Mouse (Mus musculus) heart, postnatal 10 days (tissue): Measurements from ENCODE around the gene Olfr224. TPM values are rescaled to one million over a fixed set of nuclear protein-coding genes. Genes with fewer than 3 reads are reported as not detected.

Source experiments
- DNase-seq, 2 experiments: peaks; one replicate each; pipeline ENCODE4 v3.0.0; 2021
- intact Hi-C: fragments of 180-260 bp; cut with DNase I; formaldehyde crosslinking; loops from one replicate; pipeline ENCODE4 v1.15.1; 2025
- total RNA-seq, 2 experiments: library from RNA; stranded (reverse); gene quantifications; 2 replicates each; pipeline ENCODE4 v1.2.3; 2021

Gene Olfr224
- not detected for total RNA-seq

GRCm38 (mm10) chr11:58570405-58570804 lies at the start of gene Olfr224:
Gene Olfr224 (minus strand): TSS chr11:58570553.
- intact Hi-C loops, result no loop called here

GRCm38 (mm10) chr11:58618793-58619192 lies 48.4 kb upstream of the Olfr224 start:
- no peak for DNase-seq
- intact Hi-C loops, result no loop called here

More at GRCm38 (mm10) chr11:58570405-58570804, at the start of gene Olfr224:
- peak; percentile 27 to 49 for DNase-seq

GRCm38 (mm10) chr11:58618369-58618768 lies 48.0 kb upstream of the Olfr224 start:
- intact Hi-C loops, result no loop called here
- DNase-seq, result no peak

- no peak for DNase-seq
- intact Hi-C loops, result no loop called here
These were observed 45.6 kb upstream of the Olfr224 start, which contains the start of gene 2210407C18Rik for GRCm38 (mm10) chr11:58615975-58616374. Gene 2210407C18Rik (minus strand): TSS chr11:58616075.

- intact Hi-C loops, result no loop called here
- no peak for DNase-seq
These were observed 44.2 kb upstream of the Olfr224 start for GRCm38 (mm10) chr11:58614526-58614925.

GRCm38 (mm10) chr11:58613359-58613758 lies 43.0 kb upstream of the Olfr224 start:
- no peak for DNase-seq
- intact Hi-C loops, result no loop called here

- intact Hi-C loops, result no loop called here
- DNase-seq, result no peak
These were observed 36.7 kb upstream of the Olfr224 start for GRCm38 (mm10) chr11:58607030-58607429.

- intact Hi-C loops, result no loop called here
These were observed 36.0 kb upstream of the Olfr224 start for GRCm38 (mm10) chr11:58606177-58606919.

GRCm38 (mm10) chr11:58605228-58605627 lies 34.9 kb upstream of the Olfr224 start:
- intact Hi-C loops, result no loop called here
- no peak for DNase-seq

More at GRCm38 (mm10) chr11:58606177-58606919, 36.0 kb upstream of the Olfr224 start:
- no peak for DNase-seq

- DNase-seq, result no peak
These were observed 34.3 kb upstream of the Olfr224 start for GRCm38 (mm10) chr11:58604688-58605087.

GRCm38 (mm10) chr11:58602800-58603560 lies 32.6 kb upstream of the Olfr224 start:
- DNase-seq, result no peak
- intact Hi-C loops, result no loop called here

More at GRCm38 (mm10) chr11:58604688-58605087, 34.3 kb upstream of the Olfr224 start:
- intact Hi-C loops, result no loop called here

GRCm38 (mm10) chr11:58602062-58602461 lies 31.7 kb upstream of the Olfr224 start:
- DNase-seq, result no peak
- intact Hi-C loops, result no loop called here

- DNase-seq, result no peak
- intact Hi-C loops, result no loop called here
These were observed 27.5 kb upstream of the Olfr224 start for GRCm38 (mm10) chr11:58597837-58598236.

GRCm38 (mm10) chr11:58594814-58595213 lies 24.5 kb upstream of the Olfr224 start, which contains the start of gene Olfr324:
Gene Olfr324 (plus strand): TSS chr11:58595114.
- DNase-seq, result no peak
- intact Hi-C loops, result no loop called here

- intact Hi-C loops, result loop anchor here (2.0 to 5.0 kb wide), 3 partner anchors 186 to 351 kb away; no protein-coding TSS in a partner anchor
- DNase-seq, result no peak
These were observed 18.4 kb upstream of the Olfr224 start for GRCm38 (mm10) chr11:58588620-58589250.

GRCm38 (mm10) chr11:58587898-58588348 lies 17.6 kb upstream of the Olfr224 start:
- peak; percentile 35 to 71 for DNase-seq

GRCm38 (mm10) chr11:58578636-58579035 lies 8.3 kb upstream of the Olfr224 start:
- intact Hi-C loops, result no loop called here
- DNase-seq, result no peak

More at GRCm38 (mm10) chr11:58587898-58588348, 17.6 kb upstream of the Olfr224 start:
- intact Hi-C loops, result loop anchor here (2.0 to 5.0 kb wide), 3 partner anchors 185 to 351 kb away; no protein-coding TSS in a partner anchor

- intact Hi-C loops, result no loop called here
These were observed 7.1 kb upstream of the Olfr224 start, which contains the start of gene Olfr325 for GRCm38 (mm10) chr11:58577430-58577829. Gene Olfr325 (plus strand): TSS chr11:58577730.

GRCm38 (mm10) chr11:58555536-58555935 lies 14.8 kb downstream of the Olfr224 start, which contains the start of gene Olfr328:
Gene Olfr328 (minus strand): TSS chr11:58555636.
- DNase-seq, result no peak
- intact Hi-C loops, result no loop called here

More at GRCm38 (mm10) chr11:58577430-58577829, 7.1 kb upstream of the Olfr224 start, which contains the start of gene Olfr325:
- DNase-seq, result no peak

- intact Hi-C loops, result no loop called here
- DNase-seq, result peak; percentile 6 to 22
These were observed 24.0 kb downstream of the Olfr224 start, which contains the start of gene Olfr329-ps for GRCm38 (mm10) chr11:58546322-58546721. Gene Olfr329-ps (minus strand): TSS chr11:58546422.
